Mouse (Mus musculus) splenic B cell, adult 2 months (primary cell): ENCODE results near the gene Fbxo42.
"Not testable (repeated sequence)": the region's sequence is repeated elsewhere in the genome, so short reads cannot be mapped to it uniquely, and the experiment has no call there.

ENCODE experiments used
- DNase-seq: peaks from one replicate; pipeline ENCODE4 v3.0.0-alpha.2; 2011; ENCODE audit warnings: low read depth, low spot score
- H3K27me3 ChIP-seq: 2 replicates; pipeline ENCODE4 v1.6.1; 2012; ENCODE audit warnings: mild to moderate bottlenecking, low read length, moderate library complexity, mixed read lengths; ENCODE audit not compliant: control insufficient read depth, poor library complexity, insufficient read depth, severe bottlenecking
- H3K36me3 ChIP-seq: 2 replicates; pipeline ENCODE4 v1.6.1; 2012; ENCODE audit warnings: mild to moderate bottlenecking, low read length, moderate library complexity, mixed read lengths; ENCODE audit not compliant: control insufficient read depth, poor library complexity, insufficient read depth, severe bottlenecking

The Fbxo42 gene

DNA sequence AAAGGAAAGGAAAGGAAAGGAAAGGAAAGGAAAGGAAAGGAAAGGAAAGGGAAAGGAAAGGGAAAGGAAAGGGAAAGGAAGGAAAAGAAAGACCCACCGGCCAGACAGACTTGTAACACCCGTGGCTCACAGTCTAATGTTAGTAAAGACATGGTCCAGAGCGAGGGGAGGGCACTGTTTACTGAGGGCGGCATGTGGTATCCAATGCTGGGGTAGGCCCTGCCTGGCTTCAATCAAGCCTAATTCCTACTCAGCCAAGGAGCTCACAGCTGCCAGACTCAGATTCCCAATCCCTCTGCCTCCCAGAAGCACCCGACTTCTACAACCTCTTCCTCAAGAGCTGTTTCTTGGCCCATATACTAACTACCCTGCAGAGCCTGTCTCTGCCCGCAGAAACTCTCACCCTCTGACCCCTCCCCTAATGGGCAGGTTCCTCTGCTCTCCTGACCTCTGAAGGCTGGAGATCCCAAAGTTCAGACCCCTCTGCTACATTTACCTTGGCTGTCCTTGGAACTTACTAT lies 18.5 kb upstream of the Fbxo42 start:
- no peaks in the 10 kb centered on the region for H3K27me3 ChIP-seq
- DNase-seq = no peak
- 0 out of 2 replicates have a peak, but pooled peaks cover 2% of the 10 kb centered on the region for H3K36me3 ChIP-seq

DNA sequence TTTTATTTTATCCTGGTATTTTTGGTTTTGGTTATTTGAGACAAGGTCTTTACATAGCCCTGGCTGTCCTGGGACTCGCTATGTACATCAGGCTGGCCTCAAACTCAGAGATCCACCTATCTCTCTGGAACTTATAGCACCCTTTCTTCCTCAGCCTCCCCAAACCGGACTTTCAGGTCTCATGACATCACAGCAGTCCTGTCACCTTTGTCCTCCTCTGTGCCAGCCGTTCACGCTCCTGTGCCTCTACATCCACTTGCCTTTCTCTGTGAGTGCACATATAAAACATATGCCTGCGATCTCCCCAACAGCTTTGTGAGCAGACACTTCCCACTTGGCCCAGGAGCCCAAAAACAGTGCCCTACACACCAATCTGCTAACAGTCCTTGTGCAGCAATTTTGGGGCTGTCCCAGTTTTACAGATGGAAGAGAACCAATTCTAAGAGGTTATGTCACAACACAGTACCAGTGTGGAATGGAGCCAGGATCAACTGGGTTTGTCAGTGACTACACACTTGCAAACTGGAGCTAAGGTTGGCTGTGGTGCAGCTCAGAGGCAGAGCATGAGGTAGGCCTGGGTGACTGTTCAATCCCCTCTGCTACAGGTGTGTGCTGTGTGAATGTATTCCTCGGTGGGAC lies 16.9 kb upstream of the Fbxo42 start:
- Histone ChIP-seq H3K27me3 (no peaks in the 10 kb centered on the region), H3K36me3 (0 out of 2 replicates have a peak, but pooled peaks cover 2% of the 10 kb centered on the region)
- no peak for DNase-seq

DNA sequence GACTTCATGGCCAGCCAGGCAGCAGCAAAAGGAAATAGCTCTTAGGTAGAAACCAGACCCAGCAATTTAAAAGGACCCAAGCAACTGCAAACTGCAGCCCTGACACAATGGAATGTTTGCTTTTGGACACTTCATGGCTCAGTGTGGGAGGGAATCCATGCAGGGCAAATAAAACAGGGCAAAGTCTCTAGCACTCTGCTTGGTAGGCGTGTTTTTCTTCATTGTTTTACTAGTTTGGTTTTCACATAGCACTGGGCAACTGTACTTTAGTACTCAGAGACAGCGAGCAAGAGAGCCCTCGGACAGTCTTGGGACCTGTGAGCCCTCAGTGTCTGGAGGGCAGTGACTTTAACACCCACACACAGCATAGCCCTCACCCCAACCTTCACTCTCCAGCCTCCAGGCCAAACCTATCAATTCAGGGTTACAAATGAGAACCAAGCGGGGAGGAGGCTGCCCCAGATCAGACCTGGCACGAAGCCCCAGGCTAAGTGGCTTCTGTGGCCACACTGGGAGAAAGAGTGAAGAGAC lies 16.1 kb upstream of the Fbxo42 start:
- Histone ChIP-seq H3K27me3 (no peaks in the 10 kb centered on the region), H3K36me3 (no peaks in the 10 kb centered on the region)
- DNase-seq = no peak

DNA sequence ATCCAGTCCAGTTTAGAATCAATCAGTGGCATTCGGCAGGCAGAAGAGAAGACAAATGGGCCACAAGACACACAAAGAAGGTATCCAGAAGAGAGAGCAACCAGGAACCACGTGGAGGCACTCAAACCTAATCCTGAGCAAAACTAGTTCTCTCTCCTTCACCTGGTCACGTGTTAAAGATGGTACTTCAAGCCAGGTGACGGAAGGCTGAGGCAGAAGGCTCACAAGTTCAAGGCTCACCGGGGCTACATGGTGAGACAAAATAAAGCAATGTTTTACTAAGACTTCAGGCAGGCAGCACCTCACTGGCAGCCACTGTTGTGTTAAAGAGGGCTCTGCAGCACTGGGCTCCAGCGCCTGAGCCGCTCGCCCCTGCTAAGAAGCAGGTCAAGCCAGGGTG lies 15.5 kb upstream of the Fbxo42 start:
- no peaks in the 10 kb centered on the region for H3K36me3 ChIP-seq

DNA sequence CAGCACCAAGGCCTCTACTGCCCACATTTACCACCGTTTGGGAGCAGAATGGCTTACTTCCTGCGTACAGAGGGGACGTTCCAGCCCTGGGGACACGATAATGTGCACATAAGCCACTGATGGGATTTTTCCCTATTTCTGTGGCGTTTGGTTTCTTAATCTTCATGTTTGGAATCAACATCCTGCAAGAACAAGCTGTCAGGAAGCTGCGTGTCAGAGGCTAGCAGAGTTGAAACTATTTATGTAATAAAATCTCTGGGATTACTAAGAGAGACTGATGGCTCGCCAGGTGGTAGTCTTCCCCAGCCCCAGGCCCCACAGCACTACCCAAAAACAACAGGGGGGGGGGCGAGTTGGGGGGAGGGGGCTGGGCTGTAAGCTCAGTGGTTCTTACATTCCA lies 14.5 kb upstream of the Fbxo42 start:
- H3K27me3 ChIP-seq = no peaks in the 10 kb centered on the region
- H3K36me3 ChIP-seq = no peaks in the 10 kb centered on the region
- DNase-seq = no peak

More for the DNA sequence above, 15.5 kb upstream of the Fbxo42 start:
- H3K27me3 ChIP-seq = no peaks in the 10 kb centered on the region
- no peak for DNase-seq

DNA sequence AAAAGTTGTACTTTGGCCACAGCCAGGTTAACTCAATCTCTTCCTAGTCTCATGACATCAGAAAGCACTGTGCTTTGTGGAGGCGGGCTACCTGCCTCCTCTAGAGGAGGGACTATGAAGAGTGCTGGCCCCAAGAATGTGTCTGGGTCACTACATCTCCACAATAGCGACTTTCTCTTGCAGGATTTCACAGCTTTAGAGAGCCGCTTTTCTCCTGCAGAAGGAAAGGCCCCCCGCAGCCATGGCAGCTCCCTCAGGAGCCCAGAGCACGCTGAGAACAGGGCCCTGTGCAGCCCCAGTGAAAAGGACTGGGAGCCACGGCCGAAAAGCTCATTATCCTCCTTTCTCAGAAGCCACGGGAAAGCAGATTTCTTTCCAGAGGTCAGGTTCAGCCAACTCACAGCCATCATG lies 13.7 kb upstream of the Fbxo42 start:
- no peaks in the 10 kb centered on the region for H3K36me3 ChIP-seq
- no peak for DNase-seq
- H3K27me3 ChIP-seq = no peaks in the 10 kb centered on the region

DNA sequence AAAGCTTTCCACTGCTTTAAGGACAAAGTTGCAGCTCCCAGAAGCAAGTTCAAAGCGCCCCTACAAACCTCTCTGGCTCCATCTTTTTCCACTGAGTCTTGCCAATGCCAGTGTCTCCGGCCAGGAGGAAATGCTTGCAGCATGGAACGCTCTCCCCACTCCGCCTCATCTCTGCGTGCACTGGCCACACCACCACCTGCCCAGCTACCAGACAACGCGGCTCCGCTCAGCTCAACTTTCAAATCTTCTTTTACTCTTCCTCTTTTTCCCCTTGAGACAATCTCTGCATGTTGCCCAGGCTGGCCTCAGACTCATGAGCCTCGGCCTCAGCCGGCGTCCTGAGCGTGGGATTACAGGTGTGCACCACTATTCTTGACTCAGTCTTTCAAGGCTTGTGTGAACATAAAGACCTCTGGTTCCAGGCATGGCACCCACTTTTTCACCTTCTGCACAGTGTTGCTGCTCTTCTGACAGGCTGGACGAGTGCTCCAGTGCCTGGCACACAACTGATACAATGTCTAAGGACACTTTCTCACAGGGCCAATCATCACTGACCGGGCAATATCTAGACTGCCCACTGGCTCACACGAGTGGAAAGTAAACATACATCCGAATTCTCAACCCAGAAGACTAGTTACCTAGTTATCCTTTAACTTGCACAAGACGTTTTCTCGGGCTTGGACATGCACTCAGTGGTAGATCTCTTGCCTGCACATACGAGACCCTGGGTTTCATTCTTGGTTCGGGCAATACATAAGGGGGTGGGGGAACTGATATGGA lies 12.8 kb upstream of the Fbxo42 start:
- no peaks in the 10 kb centered on the region for H3K27me3 ChIP-seq
- H3K36me3 ChIP-seq = no peaks in the 10 kb centered on the region
- peak; percentile 69 for DNase-seq

DNA sequence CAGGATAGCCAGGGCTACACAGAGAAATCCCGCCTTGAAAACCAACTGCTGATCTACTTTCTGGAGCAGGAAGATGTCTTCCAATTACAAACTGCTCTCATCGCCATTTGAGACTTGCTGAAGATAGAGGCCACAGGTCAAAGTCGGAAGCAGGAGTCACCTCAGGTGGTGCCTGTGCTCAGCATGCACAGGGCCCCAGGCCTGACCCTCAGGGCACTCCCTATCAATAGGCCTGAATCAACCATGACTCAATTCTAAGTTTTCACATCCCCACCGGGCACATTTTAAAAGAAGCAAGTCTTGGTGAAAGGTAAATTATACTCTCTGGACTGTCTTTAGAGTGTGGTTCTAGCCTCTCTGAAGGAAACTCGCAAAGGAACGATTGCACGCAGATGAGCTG lies 11.6 kb upstream of the Fbxo42 start:
- no peak for DNase-seq
- H3K27me3 ChIP-seq = no peaks in the 10 kb centered on the region

DNA sequence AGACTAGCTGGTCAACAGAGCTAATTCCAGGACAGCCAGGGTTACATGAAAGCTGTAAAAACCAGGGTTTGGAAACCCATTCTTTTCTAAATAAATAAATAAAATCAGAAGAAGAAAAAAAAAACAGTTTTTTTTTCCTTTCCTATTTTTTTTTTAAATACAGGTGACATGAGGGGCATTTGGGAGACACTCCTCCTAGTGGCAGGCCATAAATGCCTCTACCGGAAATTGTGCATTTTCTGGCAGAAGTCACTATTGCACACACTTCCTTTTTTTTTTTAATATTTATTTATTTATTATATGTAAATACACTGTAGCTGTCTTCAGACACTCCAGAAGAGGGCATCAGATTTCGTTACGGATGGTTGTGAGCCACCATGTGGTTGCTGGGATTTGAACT lies 10.0 kb upstream of the Fbxo42 start:
- peak; percentile 65 for DNase-seq
- H3K36me3 ChIP-seq, H3K27me3 ChIP-seq: not testable (repeated sequence)

More for the DNA sequence above, 11.6 kb upstream of the Fbxo42 start:
- H3K36me3 ChIP-seq = no peaks in the 10 kb centered on the region

DNA sequence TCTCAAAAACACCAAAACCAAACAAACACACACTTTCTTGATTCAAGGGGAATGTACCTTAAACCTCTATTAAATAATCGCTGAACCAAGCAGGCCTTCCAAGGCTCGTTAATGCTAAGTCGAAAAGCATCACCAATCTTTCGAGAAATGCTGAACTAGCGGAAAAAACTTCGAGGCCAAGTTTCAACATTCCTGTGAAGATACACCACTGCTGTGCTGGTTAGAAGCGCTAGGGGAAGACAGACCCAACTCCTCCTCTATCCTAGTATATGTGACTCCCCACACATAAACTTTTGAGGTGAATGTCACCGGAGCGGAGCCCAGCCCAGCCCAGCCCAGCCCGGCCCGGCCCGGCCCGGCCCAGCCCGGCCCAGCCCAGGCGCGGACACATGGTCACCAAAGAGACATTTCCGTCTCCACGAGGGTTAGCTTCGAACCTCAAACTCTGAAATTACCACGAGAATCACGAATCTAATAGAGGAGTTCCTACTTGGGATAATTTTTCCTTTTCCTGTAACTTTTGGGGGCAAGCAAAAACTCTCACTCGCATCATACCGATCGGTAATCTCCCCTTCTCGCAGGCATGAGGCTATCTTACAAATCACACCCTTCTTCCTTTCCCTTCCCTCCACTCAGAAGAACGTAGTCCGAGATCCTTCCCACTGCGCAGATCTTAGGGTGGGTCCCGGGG lies 9.1 kb upstream of the Fbxo42 start:
- no peaks in the 10 kb centered on the region for H3K36me3 ChIP-seq
- H3K27me3 ChIP-seq = no peaks in the 10 kb centered on the region
- peak; percentile 50 for DNase-seq

DNA sequence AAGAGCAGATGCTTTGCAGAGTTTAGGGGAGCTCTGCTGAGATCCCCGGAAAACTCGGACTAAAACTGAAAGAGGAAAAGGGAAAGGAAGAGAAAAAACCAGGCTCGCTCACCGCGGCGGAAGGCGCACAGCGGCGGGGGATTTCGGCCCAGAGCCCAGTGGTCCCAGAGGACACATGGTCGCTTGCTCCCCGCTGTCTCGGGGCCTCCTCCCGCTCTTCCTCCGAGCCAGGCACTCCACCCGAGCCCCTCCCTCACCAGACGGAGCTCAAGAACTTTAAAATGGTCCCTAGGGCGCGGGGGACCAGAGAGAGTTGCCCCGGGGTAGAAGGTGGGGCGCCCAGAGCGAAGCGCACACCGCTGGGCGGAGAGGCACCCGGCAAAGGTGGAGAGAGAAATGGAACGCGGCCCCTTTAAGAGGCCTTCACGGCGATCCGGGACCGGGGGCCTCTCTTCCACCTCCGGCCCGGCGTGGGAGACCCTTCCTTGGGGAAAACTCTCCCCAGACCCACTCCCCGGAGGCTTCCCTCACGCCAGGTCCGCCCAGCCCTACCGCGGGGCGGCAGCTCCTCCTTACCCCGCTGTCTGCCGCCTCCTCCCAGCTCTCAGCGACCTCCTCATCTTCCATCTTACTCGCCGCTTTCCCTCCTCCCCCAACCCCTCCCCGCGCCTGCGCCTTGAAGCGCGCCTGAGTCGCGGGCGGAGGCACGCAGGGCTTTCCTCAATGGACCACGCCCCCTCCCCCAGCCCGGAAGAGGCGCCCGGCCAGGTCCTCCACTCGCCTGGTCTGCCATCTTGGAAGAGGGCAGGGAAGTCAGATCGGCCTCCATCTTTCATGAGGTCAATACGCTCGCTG lies 8.4 kb upstream of the Fbxo42 start, which contains the start of gene Szrd1:
Gene Szrd1, minus strand, starts transcription at position 660 of the 855 bp plus-strand sequence.
- H3K36me3 ChIP-seq = no peaks in the 10 kb centered on the region
- H3K27me3 ChIP-seq = no peaks in the 10 kb centered on the region
- peak; percentile 99 for DNase-seq

DNA sequence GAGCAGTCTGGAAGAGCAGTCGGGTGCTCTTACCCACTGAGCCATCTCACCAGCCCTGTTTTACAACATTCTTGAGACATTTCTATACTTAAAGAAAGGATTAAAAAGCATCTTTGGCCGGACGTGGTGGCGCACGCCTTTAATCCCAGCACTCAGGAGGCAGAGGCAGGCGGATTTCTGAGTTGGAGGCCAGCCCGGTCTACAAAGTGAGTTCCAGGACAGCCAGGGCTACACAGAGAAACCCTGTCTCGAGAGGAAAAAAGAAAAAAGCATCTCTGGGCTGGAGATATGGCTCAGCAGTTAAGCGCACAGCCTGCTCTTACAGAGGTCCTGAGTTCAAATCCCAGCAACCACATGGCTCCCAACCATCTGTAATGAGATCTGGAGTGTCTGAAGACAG lies 7.4 kb upstream of the Fbxo42 start:
- not testable (repeated sequence) for DNase-seq, H3K27me3 ChIP-seq, H3K36me3 ChIP-seq

DNA sequence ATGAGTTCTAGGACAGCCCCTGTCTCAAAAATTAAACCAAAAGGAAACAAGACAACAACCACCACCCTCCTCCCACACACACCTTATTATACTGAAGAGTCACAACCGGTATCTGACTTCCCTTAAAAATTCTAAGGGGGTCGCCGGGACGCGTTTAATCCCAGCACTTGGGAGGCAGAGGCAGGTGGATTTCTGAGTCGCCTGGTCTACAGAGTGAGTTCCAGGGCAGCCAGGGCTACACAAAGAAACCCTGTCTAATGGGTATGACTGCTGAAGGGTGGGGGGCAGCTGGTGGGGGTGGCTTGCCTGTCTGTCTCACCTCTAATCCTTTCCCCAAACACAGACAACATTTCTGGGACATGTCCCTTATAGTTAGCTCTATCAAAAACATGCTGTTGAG lies 6.7 kb upstream of the Fbxo42 start:
- H3K36me3 ChIP-seq = no peaks in the 10 kb centered on the region
- no peak for DNase-seq
- H3K27me3 ChIP-seq = no peaks in the 10 kb centered on the region

DNA sequence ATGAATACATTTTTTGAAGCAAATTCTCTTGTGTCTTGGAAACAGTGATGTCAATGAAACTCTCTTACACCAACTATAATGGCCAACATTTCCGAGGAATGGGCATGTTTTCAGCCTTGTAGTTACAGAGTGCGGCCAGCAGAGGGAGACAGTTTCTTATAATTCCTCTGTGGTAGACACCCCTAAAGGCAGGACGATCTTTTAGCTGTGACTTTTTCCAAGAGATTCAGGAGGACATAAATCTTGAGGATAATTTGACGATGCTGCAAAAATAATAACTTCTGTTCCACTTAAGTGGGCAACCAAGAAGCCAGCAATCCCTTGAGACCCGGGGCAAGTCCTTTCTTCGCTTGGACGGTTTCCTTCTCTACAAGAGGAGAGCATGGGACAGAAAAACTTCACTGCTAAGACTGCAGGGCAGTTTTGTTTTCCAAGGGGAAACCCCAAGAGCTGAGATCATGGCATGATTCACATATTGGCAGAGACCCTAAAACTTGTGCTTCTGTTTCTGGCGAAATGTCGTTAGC lies 5.4 kb upstream of the Fbxo42 start:
- peak; percentile 84 for DNase-seq
- H3K36me3 ChIP-seq = no peaks in the 10 kb centered on the region
- no peaks in the 10 kb centered on the region for H3K27me3 ChIP-seq
